Comparison of ENCODE assay signal across 8 mouse cellular contexts in the genomic region with DNA sequence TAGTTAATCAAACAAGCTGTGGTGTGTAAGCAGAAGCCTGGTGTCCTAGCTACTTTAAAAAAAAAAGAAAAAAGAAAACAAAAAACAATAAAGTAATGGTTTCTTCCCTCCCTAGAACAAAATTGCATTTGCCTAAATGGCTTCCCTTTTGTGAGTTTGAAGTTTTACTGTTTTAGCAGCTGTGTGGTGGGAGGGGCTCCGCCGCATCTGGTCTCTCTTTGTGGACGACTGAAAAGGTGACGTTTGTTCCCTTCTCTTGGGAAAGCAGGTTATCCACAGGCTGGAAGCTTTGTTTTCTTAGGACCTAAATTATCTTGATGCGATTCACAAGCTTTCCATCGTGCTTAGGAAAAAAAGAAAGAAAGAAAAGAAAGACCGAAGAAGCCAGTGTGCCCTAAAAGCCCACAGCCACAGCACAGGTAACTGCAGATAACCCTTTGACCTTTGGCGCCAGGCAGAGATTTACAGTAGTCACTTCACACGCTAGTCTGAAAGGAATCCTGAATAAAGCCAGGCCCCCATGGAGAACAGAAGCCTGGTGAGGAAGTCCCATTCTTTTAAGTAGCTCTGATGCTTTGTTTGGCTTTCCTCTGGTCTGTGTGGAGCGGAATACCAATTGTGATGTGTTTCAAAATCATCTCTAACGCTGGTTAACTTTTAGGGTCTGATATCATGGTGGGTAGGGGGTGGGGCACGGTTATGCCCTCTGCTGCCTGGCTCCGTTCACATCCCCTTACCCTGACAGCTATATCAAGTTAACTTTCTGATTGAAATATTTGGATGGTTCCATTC. TPM values are rescaled to one million over a fixed set of nuclear protein-coding genes. Genes with fewer than 3 reads are reported as not detected.
DNase-seq lines count a peak whose midpoint lies in the region; ATAC-seq lines count a peak whose summit lies in the region.

No protein-coding gene starts in this region.

- 15% methylated on average over 13 of the region's 13 CpGs for WGBS in heart, embryonic 10.5 days
- WGBS in liver, embryonic 11.5 days: 36% methylated on average over 13 of the region's 13 CpGs

- no peaks in the 10 kb centered on the region for H3K27me3 ChIP-seq in heart, embryonic 10.5 days (ENCODE audit: insufficient read depth, poor library complexity, severe bottlenecking)
- no peaks in the 10 kb centered on the region for H3K27me3 ChIP-seq in liver, embryonic 11.5 days (replicated peaks; ENCODE audit: control insufficient read depth, insufficient read depth, low read length)

- peak overlapping the region; percentile 27; the same call in 1 of the 2 replicates for H3K4me2 ChIP-seq in liver, embryonic 11.5 days

- H3K36me3 ChIP-seq in heart, embryonic 10.5 days: peaks cover 25% of the 10 kb centered on the region
- no peaks in the 10 kb centered on the region; the same call in 1 of the 2 replicates for H3K36me3 ChIP-seq in liver, embryonic 11.5 days (ENCODE audit: control insufficient read depth, insufficient read depth, low read length)

- peak; percentile 41 for DNase-seq in thymus, postnatal 4 days
- DNase-seq in thymus, adult 18-20 months: no peak
- DNase-seq in heart, embryonic 10.5 days (ENCODE audit: low spot score): no peak
- no peak for DNase-seq in liver, embryonic 11.5 days (ENCODE audit: low spot score)
- DNase-seq in Muller cell, postnatal 12 days (ENCODE audit: inconsistent ontology term): no peak
- DNase-seq in adrenal gland, postnatal 14 days: no peak
- no peak for DNase-seq in frontal cortex, postnatal 25 days (ENCODE audit: low spot score in 2 of 2)

- H3K4me1 ChIP-seq in heart, embryonic 10.5 days: peaks cover 44% of the 10 kb centered on the region
- H3K4me1 ChIP-seq in liver, embryonic 11.5 days (replicated peaks; ENCODE audit: control insufficient read depth, insufficient read depth, low read length): no peaks in the 10 kb centered on the region

- peak overlapping the region; percentile 75 for H3K27ac ChIP-seq in heart, embryonic 10.5 days
- H3K27ac ChIP-seq in liver, embryonic 11.5 days (ENCODE audit: low read depth, low read length): 0 out of 2 replicates have a peak overlapping the region, but pooled peaks have one; percentile 16

- no peaks in the 10 kb centered on the region for H3K9me3 ChIP-seq in heart, embryonic 10.5 days
- H3K9me3 ChIP-seq in liver, embryonic 11.5 days (ENCODE audit: control insufficient read depth, low read length): no peaks in the 10 kb centered on the region

- ATAC-seq in liver, embryonic 11.5 days (replicated peaks; ENCODE audit: low FRiP score): no peak
- ATAC-seq in megakaryocyte-erythroid progenitor cell, adult 5-6 weeks (replicated peaks; ENCODE audit: low FRiP score, low TSS enrichment, poor library complexity, severe bottlenecking): no peak

- peak overlapping the region; percentile 22; the same call in 1 of the 2 replicates for H3K4me3 ChIP-seq in heart, embryonic 10.5 days
- no peak overlapping the region for H3K4me3 ChIP-seq in liver, embryonic 11.5 days (ENCODE audit: low read depth, low read length)

- H3K9ac ChIP-seq in liver, embryonic 11.5 days (ENCODE audit: low read depth, low read length): no peak overlapping the region

RNA-seq across cellular contexts. Expression of a gene that starts 53.7 kb away (rescaled TPM):
- 1.6 and 2.2 TPM in 2 replicates for polyA plus RNA-seq in heart, embryonic 10.5 days (2016; fragmentation: Nextera tagmentation; extraction: Ambion mirVana)
- polyA plus RNA-seq in liver, embryonic 11.5 days (2014; fragmentation: Nextera tagmentation; extraction: Ambion mirVana): 1.7 and 1.8 TPM in 2 replicates
- not detected in 2 replicates for total RNA-seq in megakaryocyte-erythroid progenitor cell, adult 5-6 weeks (2014; fragmentation: Nextera tagmentation)
- not detected in 2 replicates for total RNA-seq in megakaryocyte-erythroid progenitor cell, adult 5-6 weeks (2017)
- total RNA-seq in adrenal gland, postnatal 14 days (2021): 3.0 and 3.4 TPM in 2 replicates
